Mouse (Mus musculus) G1E (cell line): ENCODE data around the gene Dkk2. TPM values are rescaled to one million over a fixed set of nuclear protein-coding genes. Genes with fewer than 3 reads are reported as not detected.

Experiments used
- ATAC-seq: 2 replicates; pipeline ENCODE4 v1.8.0; 2016; ENCODE audit warnings: mild to moderate bottlenecking; ENCODE audit not compliant: insufficient number of reproducible peaks, poor library complexity, low FRiP score, severe bottlenecking; ENCODE audit errors: extremely low read depth
- DNase-seq: peaks from one replicate; pipeline ENCODE4 v3.0.0; 2012; ENCODE audit warnings: low spot score
- H3K27me3 ChIP-seq: 2 replicates; pipeline ENCODE4 v1.6.1; 2012; ENCODE audit warnings: mild to moderate bottlenecking, low read length, inconsistent platforms; ENCODE audit not compliant: insufficient read depth
- H3K36me3 ChIP-seq: replicated peaks from 2 replicates; pipeline ENCODE3; 2012; ENCODE audit warnings: mild to moderate bottlenecking, inconsistent platforms
- H3K4me1 ChIP-seq: 2 replicates; pipeline ENCODE4 v1.6.1; 2012; ENCODE audit warnings: low read depth, low read length, inconsistent platforms, mixed read lengths; ENCODE audit not compliant: insufficient read depth
- H3K4me3 ChIP-seq: 2 replicates; pipeline ENCODE4 v1.5.1; 2012; ENCODE audit warnings: low read depth, mild to moderate bottlenecking, inconsistent platforms, low read length, moderate library complexity, mixed read lengths
- H3K9me3 ChIP-seq: replicated peaks from 2 replicates; pipeline ENCODE4 v1.6.1; 2012; ENCODE audit warnings: inconsistent platforms
- CTCF ChIP-seq: IDR thresholded peaks from 2 replicates; pipeline ENCODE4 v1.5.1; 2012; ENCODE audit warnings: low read depth, low read length, inconsistent platforms, mixed read lengths
- GATA1 ChIP-seq: IDR thresholded peaks from 2 replicates; pipeline ENCODE4 v1.6.1; 2012; ENCODE audit warnings: borderline replicate concordance, low read length, inconsistent platforms, mixed read lengths
- GATA2 ChIP-seq: IDR thresholded peaks from 2 replicates; pipeline ENCODE4 v1.6.1; 2012; ENCODE audit warnings: low read depth, low read length, inconsistent platforms, borderline replicate concordance
- POLR2AphosphoS5 ChIP-seq: IDR thresholded peaks from 2 replicates; pipeline ENCODE4 v1.6.1; 2012; ENCODE audit warnings: low read depth, low read length, inconsistent platforms; ENCODE audit not compliant: insufficient replicate concordance
- TAL1 ChIP-seq: conservative IDR thresholded peaks from 2 replicates; pipeline ENCODE4 v1.6.1; 2012; ENCODE audit warnings: low read depth, low read length, inconsistent platforms, mixed read lengths
- polyA plus RNA-seq: library from polyadenylated mRNA; stranded (reverse); fragments of >175 nt; gene quantifications from 2 replicates; pipeline ENCODE4 v1.2.3, GENCODE M21; 2012
- total RNA-seq, 2 experiments: library from RNA; stranded (forward) in 1 of 2; stranded (reverse) in 1 of 2; fragments of 200-1000 nt in 1 of 2; fragments of >200 nt in 1 of 2; fragmentation: Nextera tagmentation in 1 of 2; gene quantifications; 2 replicates each; pipeline ENCODE4 v1.2.3; 2014 to 2017

The Dkk2 gene
- total and polyA plus RNA-seq, 3 experiments: 0.05 TPM; not detected in 2

GRCm38 (mm10) chr3:132063374-132063773 lies 21.7 kb upstream of the Dkk2 start:
- Histone ChIP-seq H3K4me1 (no peaks in the 10 kb centered on the region), H3K4me3 (no peak overlapping the region), H3K27me3 (no peaks in the 10 kb centered on the region), H3K36me3 (no peaks in the 10 kb centered on the region), H3K9me3 (peaks cover 19% of the 10 kb centered on the region)
- ATAC-seq: no peak
- TF ChIP-seq GATA2 (no peak), GATA1 (no peak), CTCF (no peak), TAL1 (no peak), POLR2AphosphoS5 (no peak)
- no peak for DNase-seq

- no peak for ATAC-seq
Measured at GRCm38 (mm10) chr3:132063966-132064365, 21.1 kb upstream of the Dkk2 start.

GRCm38 (mm10) chr3:132064920-132065319 lies 20.2 kb upstream of the Dkk2 start:
- no peak overlapping the region for H3K4me3 ChIP-seq
- no peaks in the 10 kb centered on the region for H3K36me3 ChIP-seq
- DNase-seq (no peak), ATAC-seq (no peak)
- no peaks in the 10 kb centered on the region for H3K4me1 ChIP-seq
- TF ChIP-seq POLR2AphosphoS5 (no peak), CTCF (no peak), GATA2 (no peak), TAL1 (no peak), GATA1 (no peak)
- H3K9me3 ChIP-seq: peaks cover 10% of the 10 kb centered on the region
- no peaks in the 10 kb centered on the region for H3K27me3 ChIP-seq

More at GRCm38 (mm10) chr3:132063966-132064365, 21.1 kb upstream of the Dkk2 start:
- Histone ChIP-seq H3K4me1 (no peaks in the 10 kb centered on the region), H3K4me3 (no peak overlapping the region), H3K36me3 (no peaks in the 10 kb centered on the region), H3K27me3 (no peaks in the 10 kb centered on the region), H3K9me3 (peaks cover 17% of the 10 kb centered on the region)
- no peak for TF ChIP-seq CTCF
- DNase-seq: no peak

- Histone ChIP-seq H3K4me1 (no peaks in the 10 kb centered on the region), H3K27me3 (no peaks in the 10 kb centered on the region), H3K36me3 (no peaks in the 10 kb centered on the region), H3K4me3 (no peak overlapping the region), H3K9me3 (peaks cover 9% of the 10 kb centered on the region; the same call in 1 of the 2 replicates)
- DNase-seq: no peak
- TF ChIP-seq GATA1: no peak
- TF ChIP-seq CTCF: no peak
- TF ChIP-seq TAL1: no peak
- TF ChIP-seq POLR2AphosphoS5: no peak
- no peak for TF ChIP-seq GATA2
- ATAC-seq: no peak
Measured at GRCm38 (mm10) chr3:132070949-132071348, 14.1 kb upstream of the Dkk2 start.

- Histone ChIP-seq H3K27me3 (no peaks in the 10 kb centered on the region), H3K4me1 (no peaks in the 10 kb centered on the region), H3K4me3 (no peak overlapping the region), H3K36me3 (no peaks in the 10 kb centered on the region), H3K9me3 (peaks cover 35% of the 10 kb centered on the region)
- no peak for TF ChIP-seq GATA1
- no peak for TF ChIP-seq CTCF
- no peak for TF ChIP-seq POLR2AphosphoS5
- TF ChIP-seq TAL1: no peak
- no peak for TF ChIP-seq GATA2
- DNase-seq: no peak
- no peak for ATAC-seq
Measured at GRCm38 (mm10) chr3:132084018-132084417, 1.1 kb upstream of the Dkk2 start.

GRCm38 (mm10) chr3:132084680-132085079 lies 412 bp upstream of the Dkk2 start:
- H3K4me3 ChIP-seq: no peak overlapping the region
- TF ChIP-seq POLR2AphosphoS5 (no peak), GATA1 (no peak), GATA2 (no peak), TAL1 (no peak), CTCF (no peak)
- H3K9me3 ChIP-seq: peaks cover 35% of the 10 kb centered on the region
- H3K36me3 ChIP-seq: no peaks in the 10 kb centered on the region
- DNase-seq: no peak
- no peaks in the 10 kb centered on the region for H3K4me1 ChIP-seq
- H3K27me3 ChIP-seq: no peaks in the 10 kb centered on the region
- ATAC-seq: no peak

GRCm38 (mm10) chr3:132085823-132086350 lies 795 bp downstream of the Dkk2 start:
- ATAC-seq (no peak), DNase-seq (no peak)
- peaks cover 35% of the 10 kb centered on the region for H3K9me3 ChIP-seq
- TF ChIP-seq CTCF: no peak
- TF ChIP-seq POLR2AphosphoS5: no peak
- no peak for TF ChIP-seq GATA2
- no peak for TF ChIP-seq TAL1
- TF ChIP-seq GATA1: no peak
- H3K36me3 ChIP-seq: no peaks in the 10 kb centered on the region
- H3K27me3 ChIP-seq: no peaks in the 10 kb centered on the region
- H3K4me3 ChIP-seq: no peak overlapping the region; the same call in 1 of the 2 replicates
- H3K4me1 ChIP-seq: no peaks in the 10 kb centered on the region
